Mouse (Mus musculus) stomach, embryonic 14.5 days (tissue): Measurements from ENCODE around the gene Sptb. TPM values are rescaled to one million over a fixed set of nuclear protein-coding genes. Genes with fewer than 3 reads are reported as not detected.
A peak's percentile ranks its signal among the peaks of the same experiment; 100 is the strongest.

Experiments
- ATAC-seq: fragments of 200-750 bp; cut with Nextera tagmentation; 2 replicates; pipeline ENCODE4 v1.8.0; 2017; ENCODE audit warnings: low read depth, moderate TSS enrichment; ENCODE audit not compliant: insufficient number of reproducible peaks, insufficient read depth, low FRiP score
- H3K27ac ChIP-seq: fragments of 300-500 bp; sonication (generic); 2 replicates; pipeline ENCODE4 v1.5.1; 2014; ENCODE audit warnings: mild to moderate bottlenecking, low read length, moderate library complexity, mixed read lengths
- H3K27me3 ChIP-seq: fragments of 300-500 bp; sonication (generic); 2 replicates; pipeline ENCODE4 v1.6.1; 2014; ENCODE audit warnings: low read length, control low read depth, mixed read lengths; ENCODE audit not compliant: control insufficient read depth, insufficient read depth
- H3K36me3 ChIP-seq: fragments of 300-500 bp; sonication (generic); 2 replicates; pipeline ENCODE4 v1.6.1; 2014; ENCODE audit warnings: mild to moderate bottlenecking, control low read depth, low read length, moderate library complexity, mixed read lengths; ENCODE audit not compliant: control insufficient read depth, insufficient read depth
- H3K4me1 ChIP-seq: fragments of 300-500 bp; sonication (generic); 2 replicates; pipeline ENCODE4 v1.6.1; 2014; ENCODE audit warnings: low read length, control low read depth, mixed read lengths; ENCODE audit not compliant: control insufficient read depth, insufficient read depth
- H3K4me2 ChIP-seq: fragments of 300-500 bp; sonication (generic); replicated peaks from 2 replicates; pipeline ENCODE4 v1.6.1; 2014; ENCODE audit warnings: low read depth, low read length, control low read depth
- H3K4me3 ChIP-seq: fragments of 300-500 bp; sonication (generic); 2 replicates; pipeline ENCODE4 v1.5.1; 2014; ENCODE audit warnings: low read depth, low read length, control low read depth
- H3K9ac ChIP-seq: fragments of 300-500 bp; sonication (generic); replicated peaks from 2 replicates; pipeline ENCODE4 v1.6.1; 2014; ENCODE audit warnings: low read depth, mild to moderate bottlenecking, control low read depth, low read length, moderate library complexity, mixed read lengths
- H3K9me3 ChIP-seq: fragments of 300-500 bp; sonication (generic); 2 replicates; pipeline ENCODE4 v1.6.1; 2016; ENCODE audit warnings: low read depth, low read length, control low read depth; ENCODE audit not compliant: control insufficient read depth
- WGBS: fragments of 180-500 bp; shearing (Covaris S2); extraction: QIAGEN DNeasy Blood & Tissue Kit; methylation state at CpG from one replicate; pipeline ENCODE4 v1.1.7; 2014; 5-methylcytosine and 5-hydroxymethylcytosine counted together
- polyA plus RNA-seq: library from polyadenylated mRNA; unstranded; fragments of >200 nt; fragmentation: Nextera tagmentation; extraction: Ambion mirVana; gene quantifications from 2 replicates; pipeline ENCODE4 v1.2.1, GENCODE M21; 2014

Gene Sptb
- polyA plus RNA-seq, 1 experiment from 2014 or later, result 1.6 TPM

DNA sequence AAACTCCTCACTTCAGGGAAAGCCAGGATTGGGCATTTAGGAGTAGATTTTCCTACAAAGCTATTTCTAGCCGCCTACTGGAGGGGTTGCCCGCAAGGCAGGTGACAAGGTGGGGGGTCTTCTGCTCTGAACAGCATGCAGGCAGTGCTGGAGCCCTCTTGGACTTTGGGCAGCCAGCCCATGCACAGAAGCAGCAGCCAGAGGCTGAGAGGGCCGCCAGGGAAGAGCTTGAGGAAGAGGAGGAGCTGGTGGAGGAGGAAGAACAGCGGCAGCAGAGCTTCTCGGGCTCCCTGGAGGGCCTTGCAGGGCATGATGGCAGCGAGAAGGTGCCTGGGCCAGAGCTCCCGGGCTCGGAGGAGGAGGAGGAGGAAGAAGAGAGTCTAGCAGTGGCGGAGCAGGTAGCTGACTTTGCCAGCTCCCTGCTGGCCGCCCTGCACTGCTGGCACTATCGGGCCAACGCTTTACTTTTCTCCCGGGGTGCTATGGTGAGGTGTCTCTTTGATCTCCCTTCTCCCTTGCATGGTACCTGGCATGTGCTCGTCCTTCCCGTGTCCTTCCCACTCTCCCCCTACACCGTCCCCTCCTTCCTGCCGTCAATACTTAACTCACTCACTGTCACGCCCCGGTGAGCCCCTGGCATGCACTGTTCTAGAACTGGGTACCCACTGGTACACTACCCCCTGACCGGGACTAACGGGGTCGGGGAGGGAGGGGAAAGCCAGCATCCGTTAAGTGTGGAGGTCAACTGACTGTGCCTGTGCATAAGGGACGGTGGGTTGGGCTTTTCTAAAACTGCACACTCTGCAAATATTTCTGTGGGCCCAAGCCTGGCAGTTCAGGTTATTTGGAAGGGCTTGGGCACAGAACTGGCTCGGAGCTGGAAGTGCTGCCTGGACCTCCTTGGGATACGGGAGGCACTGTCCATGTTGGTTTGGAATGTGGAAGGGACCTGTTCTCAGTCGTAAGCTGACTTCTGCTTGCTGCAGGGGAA, 137.8 kb downstream of the Sptb start:
- Histone ChIP-seq H3K4me3 (no peak overlapping the region), H3K27me3 (no peaks in the 10 kb centered on the region), H3K9ac (no peak overlapping the region), H3K4me1 (peaks cover 3% of the 10 kb centered on the region; the same call in 1 of the 2 replicates), H3K4me2 (no peak overlapping the region), H3K9me3 (no peaks in the 10 kb centered on the region), H3K27ac (no peak overlapping the region), H3K36me3 (peaks cover 40% of the 10 kb centered on the region)
- 81% methylated on average over 26 of the region's 27 CpGs for WGBS
- peak; percentile 26; the same call in 1 of the 2 replicates for ATAC-seq

DNA sequence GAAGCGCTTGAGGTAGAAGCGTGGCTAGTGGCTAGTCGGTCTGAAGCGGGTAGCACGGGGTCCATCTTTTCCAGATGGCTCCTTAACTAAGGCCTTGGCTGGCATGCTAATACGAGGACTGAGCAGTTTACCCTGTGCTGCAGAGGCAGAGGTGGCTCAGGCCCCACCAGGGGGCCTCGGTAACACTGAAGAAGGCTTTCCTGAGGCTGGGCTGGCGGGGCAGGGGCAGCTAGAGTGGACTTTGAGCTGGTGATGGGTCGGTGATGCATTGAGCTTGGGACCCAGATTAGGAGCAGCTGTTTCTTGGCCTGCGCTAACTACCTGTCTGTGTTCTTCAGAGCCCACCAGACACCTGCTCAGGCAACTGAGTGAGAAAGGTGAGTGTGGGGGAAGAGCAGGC, 139.1 kb downstream of the Sptb start:
- 84% methylated on average over 10 of the region's 10 CpGs for WGBS
- peaks cover 3% of the 10 kb centered on the region; the same call in 1 of the 2 replicates for H3K4me1 ChIP-seq
- peaks cover 37% of the 10 kb centered on the region for H3K36me3 ChIP-seq
- H3K9ac ChIP-seq, result no peak overlapping the region
- no peak for ATAC-seq
- no peak overlapping the region for H3K27ac ChIP-seq
- no peak overlapping the region for H3K4me2 ChIP-seq
- H3K4me3 ChIP-seq, result no peak overlapping the region
- H3K9me3 ChIP-seq, result no peaks in the 10 kb centered on the region
- H3K27me3 ChIP-seq, result no peaks in the 10 kb centered on the region

DNA sequence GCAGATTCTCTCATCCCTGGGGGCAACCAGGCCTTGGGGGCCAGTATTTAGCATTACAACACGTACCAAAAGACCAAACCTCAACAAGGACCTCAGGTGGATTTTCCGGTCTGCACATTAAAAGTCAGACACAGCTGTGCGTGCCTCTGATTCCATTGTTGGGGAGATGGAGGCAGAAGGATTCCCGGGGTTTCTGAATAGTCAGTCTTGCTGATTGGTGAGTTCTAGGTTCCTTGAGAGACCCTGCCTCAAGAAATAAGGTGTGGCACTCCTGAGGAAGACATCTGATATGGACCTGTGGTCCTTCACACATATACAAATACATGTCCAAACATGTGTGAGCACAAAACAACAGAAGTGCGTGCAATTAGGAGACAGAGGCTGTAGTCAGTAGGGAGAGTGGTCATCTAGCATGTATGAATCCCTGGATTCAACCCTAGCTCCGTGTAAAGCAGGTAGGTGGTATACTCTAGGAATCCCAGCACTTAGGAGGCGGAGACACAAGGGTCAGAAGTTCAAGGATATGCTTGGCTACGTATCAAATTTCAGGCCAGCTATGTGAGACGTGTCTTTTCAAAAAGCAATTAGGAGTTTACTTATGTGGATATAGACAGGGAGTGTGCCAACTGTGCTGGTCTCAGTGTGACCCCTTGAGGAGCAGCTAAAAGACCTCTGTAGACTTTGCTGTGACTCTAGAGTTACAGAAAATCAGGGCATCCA, 140.0 kb downstream of the Sptb start:
- Histone ChIP-seq H3K4me1 (peaks cover 3% of the 10 kb centered on the region; the same call in 1 of the 2 replicates), H3K27me3 (no peaks in the 10 kb centered on the region), H3K4me3 (no peak overlapping the region), H3K4me2 (no peak overlapping the region), H3K9ac (no peak overlapping the region), H3K36me3 (peaks cover 37% of the 10 kb centered on the region), H3K9me3 (no peaks in the 10 kb centered on the region), H3K27ac (no peak overlapping the region)
- no peak for ATAC-seq
- 61% methylated on average over 9 of the region's 9 CpGs for WGBS

DNA sequence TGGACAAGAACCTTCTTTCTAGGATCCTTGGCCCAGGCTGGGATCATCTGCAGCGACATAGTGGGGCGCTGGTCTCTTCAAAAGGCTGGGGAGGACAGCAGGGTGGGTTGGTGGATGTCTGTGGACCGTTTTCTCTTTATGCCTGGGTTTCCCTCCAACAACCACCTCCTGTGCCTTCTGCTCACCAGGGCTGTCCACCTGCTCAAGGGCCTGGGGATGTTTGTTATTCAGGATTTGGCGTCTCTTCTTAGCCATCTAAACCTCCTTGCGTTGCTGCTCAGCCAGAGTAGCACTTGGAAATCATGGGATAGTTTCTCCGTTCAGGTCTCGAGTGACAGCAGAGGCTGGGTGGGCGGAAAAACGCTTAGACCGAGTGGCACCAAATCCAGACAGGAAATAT, 144.1 kb downstream of the Sptb start:
- no peaks in the 10 kb centered on the region for H3K27me3 ChIP-seq
- ATAC-seq, result no peak
- no peaks in the 10 kb centered on the region for H3K9me3 ChIP-seq
- H3K4me3 ChIP-seq, result no peak overlapping the region
- peaks cover 35% of the 10 kb centered on the region for H3K36me3 ChIP-seq
- 88% methylated on average over 10 of the region's 10 CpGs for WGBS
- H3K4me1 ChIP-seq, result peaks cover 3% of the 10 kb centered on the region; the same call in 1 of the 2 replicates
- no peak overlapping the region for H3K27ac ChIP-seq
- H3K4me2 ChIP-seq, result no peak overlapping the region
- H3K9ac ChIP-seq, result no peak overlapping the region

DNA sequence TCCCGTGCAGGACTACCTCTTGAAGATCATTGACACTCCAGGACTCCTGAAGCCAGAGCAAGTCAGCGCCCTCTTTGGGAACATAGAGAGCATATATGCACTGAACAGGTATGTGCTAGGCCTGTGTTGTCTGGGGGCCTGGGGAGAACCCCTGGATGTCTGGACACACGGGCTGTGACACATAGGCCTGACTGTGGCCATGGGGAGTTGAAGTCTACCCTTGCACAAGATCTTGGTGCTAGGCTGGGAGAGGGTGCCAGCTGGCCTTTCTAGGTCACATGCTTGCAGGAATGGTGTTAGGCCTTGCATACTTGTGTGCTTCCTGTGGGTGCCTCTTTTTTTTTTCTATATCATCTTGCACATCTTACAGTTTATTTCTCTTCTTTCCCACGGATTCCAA, 148.2 kb downstream of the Sptb start:
- Histone ChIP-seq H3K27ac (no peak overlapping the region), H3K9me3 (no peaks in the 10 kb centered on the region), H3K36me3 (peaks cover 31% of the 10 kb centered on the region), H3K4me2 (no peak overlapping the region), H3K27me3 (no peaks in the 10 kb centered on the region), H3K4me1 (0 out of 2 replicates have a peak, but pooled peaks cover 3% of the 10 kb centered on the region), H3K9ac (no peak overlapping the region), H3K4me3 (no peak overlapping the region)
- WGBS, result 82% methylated on average over 4 of the region's 4 CpGs
- ATAC-seq, result no peak

DNA sequence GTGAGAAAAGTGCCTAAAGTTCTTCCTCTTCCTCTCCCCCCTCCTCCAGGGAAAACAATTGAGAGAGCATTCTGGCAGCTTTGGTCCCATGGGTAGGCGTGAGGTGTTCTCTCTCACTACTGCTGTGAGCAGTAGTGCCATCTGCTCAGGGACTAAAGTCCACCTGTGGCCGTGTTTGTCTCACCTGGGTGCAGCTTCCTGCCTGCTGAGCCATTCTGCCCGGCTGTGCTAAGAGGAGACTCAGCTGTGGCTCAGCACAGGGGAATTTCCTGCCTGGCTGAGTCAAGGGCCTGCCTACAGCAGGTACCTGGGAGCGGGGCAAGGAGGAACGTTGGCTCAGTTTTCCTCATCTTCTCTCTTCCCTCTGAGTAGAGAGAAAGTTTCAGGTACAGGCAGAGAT, 152.1 kb downstream of the Sptb start:
- WGBS, result 53% methylated on average over 5 of the region's 5 CpGs

DNA sequence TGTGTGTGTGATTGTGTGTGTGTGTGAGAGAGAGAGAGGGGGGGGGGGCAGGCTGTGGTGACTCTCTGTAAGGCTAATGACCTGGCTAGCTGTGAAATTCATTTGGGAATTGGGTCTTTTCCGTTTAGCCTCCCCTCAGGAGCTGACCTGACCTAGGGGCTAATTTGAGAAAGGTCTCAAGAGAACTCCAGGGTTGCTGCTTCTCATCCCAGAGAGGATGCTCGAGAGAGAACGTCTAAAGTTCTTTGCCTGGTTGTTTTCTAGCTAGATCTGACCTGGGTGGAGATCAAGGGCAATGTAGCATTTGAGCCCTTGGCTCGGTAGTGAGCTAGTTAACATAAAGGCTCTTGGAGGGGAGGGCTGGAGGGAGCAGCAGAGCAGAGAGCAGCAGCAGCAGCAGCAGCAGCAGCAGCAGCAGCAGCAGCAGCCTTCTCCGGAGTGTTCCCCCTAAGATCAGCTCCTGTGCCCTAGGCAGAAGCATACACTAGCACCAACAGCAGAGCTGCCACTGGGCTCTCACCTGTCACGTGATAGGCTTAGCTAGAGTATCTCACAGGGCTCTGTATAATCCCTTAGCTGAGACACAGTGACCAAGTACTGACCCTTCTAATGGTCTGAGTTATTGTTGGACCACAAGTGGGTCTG, 153.5 kb downstream of the Sptb start:
- H3K4me2 ChIP-seq, result no peak overlapping the region
- H3K9ac ChIP-seq, result no peak overlapping the region
- H3K4me1 ChIP-seq, result peaks cover 19% of the 10 kb centered on the region
- 20% methylated on average over 6 of the region's 6 CpGs for WGBS
- H3K9me3 ChIP-seq, result no peaks in the 10 kb centered on the region
- ATAC-seq, result no peak
- peaks cover 4% of the 10 kb centered on the region; the same call in 1 of the 2 replicates for H3K36me3 ChIP-seq
- no peak overlapping the region for H3K4me3 ChIP-seq
- H3K27me3 ChIP-seq, result no peaks in the 10 kb centered on the region
- H3K27ac ChIP-seq, result no peak overlapping the region

More for the DNA sequence above, 152.1 kb downstream of the Sptb start:
- Histone ChIP-seq H3K27me3 (no peaks in the 10 kb centered on the region), H3K36me3 (peaks cover 4% of the 10 kb centered on the region; the same call in 1 of the 2 replicates), H3K9me3 (no peaks in the 10 kb centered on the region), H3K4me2 (no peak overlapping the region), H3K4me3 (no peak overlapping the region), H3K9ac (no peak overlapping the region), H3K4me1 (peaks cover 14% of the 10 kb centered on the region), H3K27ac (no peak overlapping the region)
- ATAC-seq, result peak; percentile 64; the same call in 1 of the 2 replicates

DNA sequence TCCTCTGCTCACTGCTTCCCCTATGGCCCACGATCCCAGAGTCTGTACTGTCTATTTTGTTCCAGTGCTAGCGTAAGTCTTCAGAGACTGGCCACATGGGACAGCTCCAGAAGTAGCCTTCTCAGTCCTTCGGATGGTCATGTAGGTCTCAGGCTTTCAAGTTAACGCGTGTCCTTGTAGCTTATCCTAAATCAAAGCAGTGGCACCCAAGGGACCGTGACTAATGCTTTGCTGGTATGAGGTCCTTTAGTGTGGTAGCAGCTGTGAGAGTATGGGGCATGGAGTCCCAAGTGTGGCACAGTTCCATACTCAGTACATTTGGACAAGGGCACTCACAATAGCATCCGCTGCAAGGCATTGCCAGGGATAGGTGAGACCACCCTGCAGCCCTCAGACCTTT, 154.2 kb downstream of the Sptb start:
- no peak for ATAC-seq
- Histone ChIP-seq H3K9me3 (no peaks in the 10 kb centered on the region), H3K9ac (no peak overlapping the region), H3K4me2 (no peak overlapping the region), H3K4me1 (peaks cover 20% of the 10 kb centered on the region), H3K4me3 (no peak overlapping the region), H3K27ac (no peak overlapping the region), H3K36me3 (peaks cover 4% of the 10 kb centered on the region; the same call in 1 of the 2 replicates), H3K27me3 (no peaks in the 10 kb centered on the region)
- 83% methylated on average over 7 of the region's 7 CpGs for WGBS
